Comparison of ENCODE assay signal across 16 mouse cellular contexts in the genomic region with DNA sequence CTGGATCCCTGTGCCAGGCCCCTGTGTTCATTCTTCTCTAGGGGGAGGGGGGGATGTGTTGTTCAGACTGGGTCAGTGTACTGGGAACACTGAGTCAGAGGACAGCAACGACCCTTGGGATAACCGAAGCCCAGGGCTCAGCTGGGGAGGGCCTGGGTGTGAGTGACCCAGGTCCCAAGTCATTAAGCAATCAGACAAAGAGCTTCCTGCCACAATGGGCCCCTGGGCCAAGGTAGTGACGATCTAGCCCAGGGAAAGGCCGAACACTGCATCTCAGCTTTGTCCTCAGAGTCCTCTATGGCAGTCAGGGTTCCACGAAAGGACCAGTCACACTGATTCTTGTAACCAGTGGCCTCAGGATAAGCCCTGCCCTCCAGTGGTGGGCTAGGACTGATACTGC. TPM values are rescaled to one million over a fixed set of nuclear protein-coding genes. Genes with fewer than 3 reads are reported as not detected.
DNase-seq lines count a peak whose midpoint lies in the region; ATAC-seq and TF ChIP-seq lines count a peak whose summit lies in the region.
"Had no signal": no experiment of that assay in that cellular context is flagged by ENCODE, and none has a peak within 500 bp of the region (broad histone marks: within the 10 kb centered on the region; RNA-seq: fewer than 3 reads in every experiment).

No protein-coding gene starts in this region.

- intact Hi-C loops in left cerebral cortex, postnatal 25 days (cut with DNase I) = no loop called here

- H3K4me1 ChIP-seq in kidney, adult 2 months (ENCODE audit: control insufficient read depth, insufficient read depth, low read length) = no peaks in the 10 kb centered on the region
- peaks cover 3% of the 10 kb centered on the region; the same call in 1 of the 2 replicates for H3K4me1 ChIP-seq in lung, postnatal 0 days (ENCODE audit: insufficient read depth, low read depth, low read length)
- peaks cover 59% of the 10 kb centered on the region for H3K4me1 ChIP-seq in stomach, embryonic 16.5 days (ENCODE audit: control insufficient read depth, insufficient read depth, low read length)

- H3K4me3 ChIP-seq in kidney, adult 2 months (ENCODE audit: insufficient read depth, low read depth, low read length) = no peak overlapping the region
- no peak overlapping the region for H3K4me3 ChIP-seq in lung, postnatal 0 days (ENCODE audit: low read depth, low read length)
- no peak overlapping the region for H3K4me3 ChIP-seq in stomach, embryonic 16.5 days (replicated peaks; ENCODE audit: low read length)
- H3K4me3 ChIP-seq: left cerebral cortex, adult 2 months; limb, embryonic 15.5 days; neural tube, embryonic 13.5 days had no signal

- H3K4me2 ChIP-seq in lung, postnatal 0 days (replicated peaks; ENCODE audit: low read depth, low read length) = no peak overlapping the region
- no peak overlapping the region for H3K4me2 ChIP-seq in stomach, embryonic 16.5 days (ENCODE audit: low read depth, low read length)
- H3K4me2 ChIP-seq: limb, embryonic 15.5 days; neural tube, embryonic 13.5 days had no signal

- TF ChIP-seq CTCF in kidney, adult 2 months (conservative IDR thresholded peaks at IDR 0.05; ENCODE audit: insufficient read depth, insufficient read length, low read depth, low read length) = no peak
- TF ChIP-seq CTCF in lung, postnatal 0 days (IDR thresholded peaks at IDR 0.05) = no peak

- H3K27me3 ChIP-seq in kidney, adult 2 months (replicated peaks; ENCODE audit: control insufficient read depth, insufficient read depth, low read length) = no peaks in the 10 kb centered on the region
- no peaks in the 10 kb centered on the region for H3K27me3 ChIP-seq in lung, postnatal 0 days (replicated peaks; ENCODE audit: insufficient read depth, low read length)
- H3K27me3 ChIP-seq in stomach, embryonic 16.5 days (ENCODE audit: control insufficient read depth, insufficient read depth, low read length) = no peaks in the 10 kb centered on the region
- H3K27me3 ChIP-seq: limb, embryonic 15.5 days; neural tube, embryonic 13.5 days had no signal

- ATAC-seq in lung, postnatal 0 days = peak; percentile 27
- ATAC-seq in stomach, embryonic 16.5 days (ENCODE audit: insufficient read depth, low FRiP score) = no peak
- ATAC-seq: hindbrain, postnatal 0 days had no signal

- H3K9ac ChIP-seq in lung, postnatal 0 days (replicated peaks; ENCODE audit: low read depth) = no peak overlapping the region
- no peak overlapping the region for H3K9ac ChIP-seq in stomach, embryonic 16.5 days (ENCODE audit: low read length)
- H3K9ac ChIP-seq: limb, embryonic 15.5 days; neural tube, embryonic 13.5 days had no signal

- no peak for TF ChIP-seq EP300 in lung, postnatal 0 days (IDR thresholded peaks at IDR 0.05)

- TF ChIP-seq POLR2A in kidney, adult 2 months (IDR thresholded peaks at IDR 0.05; ENCODE audit: low read depth, low read length) = no peak

- no peaks in the 10 kb centered on the region for H3K9me3 ChIP-seq in lung, postnatal 0 days (ENCODE audit: low read length)
- no peaks in the 10 kb centered on the region for H3K9me3 ChIP-seq in stomach, embryonic 16.5 days (replicated peaks; ENCODE audit: control insufficient read depth, low read length)
- H3K9me3 ChIP-seq: limb, embryonic 15.5 days; neural tube, embryonic 13.5 days had no signal

- H3K27ac ChIP-seq in kidney, adult 2 months (ENCODE audit: insufficient read depth, low read depth, low read length) = 0 out of 2 replicates have a peak overlapping the region, but pooled peaks have one; percentile 6
- peak overlapping the region; percentile 79 for H3K27ac ChIP-seq in lung, postnatal 0 days (ENCODE audit: low read length)
- peak overlapping the region; percentile 74; the same call in 1 of the 2 replicates for H3K27ac ChIP-seq in stomach, embryonic 16.5 days (ENCODE audit: low read length)
- H3K27ac ChIP-seq: hindbrain, postnatal 0 days; left cerebral cortex, adult 2 months; neural tube, embryonic 13.5 days had no signal

- DNase-seq in heart, adult 11 months = peak; percentile 97
- no peak for DNase-seq in heart, postnatal 4 days
- no peak for DNase-seq in kidney, adult 2 months
- DNase-seq in kidney, adult 8-10 months = no peak
- DNase-seq in lung, postnatal 0 days (ENCODE audit: low spot score) = peak; percentile 47
- no peak for DNase-seq in lung, postnatal 25 days (ENCODE audit: low spot score)
- no peak for DNase-seq in left cerebral cortex, postnatal 25 days (ENCODE audit: low spot score in 2 of 2)
- DNase-seq: cerebellum, adult 11-12 months; gastrocnemius, postnatal 36 days; right cerebral cortex, postnatal 4 days had no signal

- 66% methylated on average over 5 of the region's 5 CpGs for WGBS in kidney, adult 2 months
- WGBS in lung, postnatal 0 days = 43% methylated on average over 5 of the region's 5 CpGs
- 61% methylated on average over 5 of the region's 5 CpGs for WGBS in stomach, embryonic 16.5 days

- H3K36me3 ChIP-seq in kidney, adult 2 months (ENCODE audit: control insufficient read depth, insufficient read depth, low read length) = no peaks in the 10 kb centered on the region
- no peaks in the 10 kb centered on the region for H3K36me3 ChIP-seq in lung, postnatal 0 days (ENCODE audit: insufficient read depth, low read length)
- no peaks in the 10 kb centered on the region for H3K36me3 ChIP-seq in stomach, embryonic 16.5 days (ENCODE audit: control insufficient read depth, insufficient read depth, low read length)
- H3K36me3 ChIP-seq: neural tube, embryonic 13.5 days had no signal

RNA-seq across cellular contexts. Expression of gene Loxl1, which starts 9.9 kb away (rescaled TPM):
- total RNA-seq in heart, postnatal 4 days (2021) = 10 to 100 TPM; 77.2 to 87.1 TPM
- polyA plus RNA-seq in kidney, adult 2 months (2012; rRNA removed) = 32.3 and 41.8 TPM in 2 replicates
- polyA plus RNA-seq in lung, postnatal 0 days (2015; fragmentation: Nextera tagmentation; extraction: Ambion mirVana) = 121 and 122 TPM in 2 replicates
- 31.0 and 33.4 TPM in 2 replicates for polyA plus RNA-seq in stomach, embryonic 16.5 days (2015; fragmentation: Nextera tagmentation; extraction: Ambion mirVana)
- 1 to 10 TPM; 2.0 to 2.6 TPM for total RNA-seq in left cerebral cortex, postnatal 25 days (2021)
- total RNA-seq: common myeloid progenitor, adult 5-6 weeks had no signal

RNA-seq across cellular contexts. Expression of gene Stoml1, which starts 50.2 kb away (rescaled TPM):
- total RNA-seq in heart, postnatal 4 days (2021) = 10 to 100 TPM; 14.2 to 17.1 TPM
- 32.5 and 32.6 TPM in 2 replicates for polyA plus RNA-seq in kidney, adult 2 months (2012; rRNA removed)
- 30.8 and 34.3 TPM in 2 replicates for polyA plus RNA-seq in lung, postnatal 0 days (2015; fragmentation: Nextera tagmentation; extraction: Ambion mirVana)
- 23.7 and 26.0 TPM in 2 replicates for polyA plus RNA-seq in stomach, embryonic 16.5 days (2015; fragmentation: Nextera tagmentation; extraction: Ambion mirVana)
- total RNA-seq in left cerebral cortex, postnatal 25 days (2021) = 10 to 100 TPM; 64.3 to 71.4 TPM

RNA-seq across cellular contexts. Expression of gene Pml, which starts 53.5 kb away (rescaled TPM):
- total RNA-seq in heart, postnatal 4 days (2021) = 10 to 100 TPM; 15.3 to 17.6 TPM
- 27.0 and 27.6 TPM in 2 replicates for polyA plus RNA-seq in kidney, adult 2 months (2012; rRNA removed)
- polyA plus RNA-seq in lung, postnatal 0 days (2015; fragmentation: Nextera tagmentation; extraction: Ambion mirVana) = 6.4 and 6.8 TPM in 2 replicates
- polyA plus RNA-seq in stomach, embryonic 16.5 days (2015; fragmentation: Nextera tagmentation; extraction: Ambion mirVana) = 17.9 and 19.0 TPM in 2 replicates
- 10 to 100 TPM; 13.0 to 18.2 TPM for total RNA-seq in left cerebral cortex, postnatal 25 days (2021)

Comparison
In these comparisons a context has a peak if more than half of its experiments do, and no peak if none do; other contexts are left out.
1. DNase-seq: peak in heart, adult 11 months (single experiment) and lung, postnatal 0 days (single experiment); none in heart, postnatal 4 days (single experiment), kidney, adult 2 months (single experiment), kidney, adult 8-10 months (0 of 2), lung, postnatal 25 days (single experiment) and left cerebral cortex, postnatal 25 days (0 of 2).
2. H3K27ac ChIP-seq: peak in every context shown above with its lines; median percentile 79 in lung, postnatal 0 days; 74 in stomach, embryonic 16.5 days; 6 in kidney, adult 2 months.